Mouse (Mus musculus): ENCODE results near the gene Sptan1.
A peak's percentile ranks its signal among the peaks of the same experiment; 100 is the strongest.

DNA sequence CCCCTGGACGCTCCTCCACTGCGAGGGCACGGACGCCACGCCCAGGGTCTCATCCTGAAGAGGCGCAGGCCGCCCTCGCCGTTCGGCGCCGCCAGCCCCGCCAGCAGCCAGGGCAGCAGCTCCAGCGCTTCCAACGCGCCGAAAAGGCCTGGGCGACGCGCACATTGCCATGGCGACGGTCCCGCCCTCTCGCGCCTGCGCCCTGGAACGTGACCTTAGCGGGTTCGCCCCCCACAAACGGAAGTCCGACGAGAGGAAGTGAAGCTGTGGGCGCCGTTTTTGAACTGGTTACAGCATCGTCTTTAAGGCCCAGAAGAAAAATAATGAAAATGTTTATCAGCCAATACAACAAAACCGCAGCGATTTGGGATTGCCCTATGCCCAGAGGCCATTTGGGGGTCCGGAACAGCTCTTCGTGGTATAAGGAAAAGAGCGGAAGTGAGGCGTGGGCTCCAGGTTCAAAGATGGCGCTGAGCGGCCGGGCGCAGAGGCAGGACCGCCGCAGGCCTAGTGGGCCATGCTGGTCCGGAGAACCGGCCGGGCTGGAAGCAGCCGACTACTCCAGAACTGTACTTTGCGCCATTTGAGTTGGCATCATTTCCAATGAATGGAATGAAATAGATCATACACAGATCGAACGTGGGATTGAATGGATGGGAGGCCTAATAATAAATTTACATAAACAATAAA lies 83.5 kb downstream of the Sptan1 start, which contains the start of gene Wdr34:
- TF ChIP-seq EP300 (IDR thresholded peaks at IDR 0.05; ENCODE audit: insufficient read depth, low read depth, low read length) (no peak), POLR2A (IDR thresholded peaks at IDR 0.05; ENCODE audit: insufficient read depth, low read depth, low read length) (peak; percentile 55), CTCF (IDR thresholded peaks at IDR 0.05) (0 out of 2 replicates have a peak, but pooled peaks have one; percentile 7)

All from heart, adult 2 months (tissue).